Mouse (Mus musculus): ENCODE results near the gene Ckm.

DNA sequence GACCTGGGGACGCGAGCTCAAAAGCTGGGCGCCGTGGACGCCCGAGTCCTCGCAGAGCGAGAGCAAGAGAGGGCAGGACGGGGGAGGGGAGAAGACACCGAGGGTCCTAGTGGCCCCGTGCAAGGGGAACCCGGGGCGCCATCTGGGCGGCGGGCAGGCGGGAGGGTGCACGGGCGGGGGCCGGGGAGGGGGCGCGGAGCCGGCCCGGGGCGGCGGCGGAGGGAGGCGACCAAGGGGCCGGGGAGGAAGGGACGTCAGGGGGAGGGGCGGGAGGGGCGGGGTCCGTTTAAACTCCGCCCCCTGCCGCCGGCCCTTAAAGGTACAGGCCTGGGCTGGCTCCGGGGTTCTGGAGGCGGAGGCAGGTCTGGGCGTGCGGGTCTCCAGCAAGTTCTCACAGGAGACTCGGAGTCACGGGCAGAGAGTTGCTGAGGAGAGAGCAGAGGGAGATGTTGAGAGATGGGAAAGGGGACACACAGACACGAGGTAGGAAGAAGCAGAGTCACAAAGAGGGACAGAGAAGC is 54.1 kb downstream of the Ckm start, which contains the start of gene Mark4:
- TF ChIP-seq CTCF (IDR thresholded peaks at IDR 0.05; ENCODE audit: borderline replicate concordance, extremely low read depth, insufficient read depth, insufficient read length) (no peak), POLR2A (IDR thresholded peaks at IDR 0.05; ENCODE audit: borderline replicate concordance, extremely low read depth, insufficient read depth, insufficient read length, poor library complexity, severe bottlenecking) (peak; percentile 27; the same call in 1 of the 2 replicates)

All from brain, embryonic 14.5 days (tissue).